Mouse (Mus musculus): ENCODE data around the gene Tas2r126.
A peak's percentile ranks its signal among the peaks of the same experiment; 100 is the strongest.
"Not testable (repeated sequence)": the region's sequence is repeated elsewhere in the genome, so short reads cannot be mapped to it uniquely, and the experiment has no call there.

Tas2r126 gene

GRCm38 (mm10) chr6:42434446-42434845 is at the start of gene Tas2r126:
Tas2r126 (plus strand) TSS chr6:42434535.
- no peak for DNase-seq

- no peak for DNase-seq
These were observed 48.7 kb upstream of the Tas2r126 start for GRCm38 (mm10) chr6:42385635-42386034.

- no peak for DNase-seq
These were observed 42.5 kb upstream of the Tas2r126 start for GRCm38 (mm10) chr6:42391796-42392330.

- peak; percentile 22 for DNase-seq
These were observed 38.1 kb upstream of the Tas2r126 start for GRCm38 (mm10) chr6:42395960-42396809.

GRCm38 (mm10) chr6:42397041-42397657 is 37.2 kb upstream of the Tas2r126 start:
- no peak for DNase-seq

- no peak for DNase-seq
These were observed 36.0 kb upstream of the Tas2r126 start for GRCm38 (mm10) chr6:42398285-42398684.

- no peak for DNase-seq
These were observed 35.3 kb upstream of the Tas2r126 start for GRCm38 (mm10) chr6:42398998-42399397.

- DNase-seq: no peak
These were observed 34.4 kb upstream of the Tas2r126 start, which contains the start of gene Tas2r143 for GRCm38 (mm10) chr6:42399938-42400337. Tas2r143 (plus strand) TSS chr6:42400238.

GRCm38 (mm10) chr6:42405134-42405533 is 29.2 kb upstream of the Tas2r126 start, which contains the start of gene Tas2r135:
Tas2r135 (plus strand) TSS chr6:42405434.
- no peak for DNase-seq

- DNase-seq: no peak
These were observed 14.9 kb upstream of the Tas2r126 start for GRCm38 (mm10) chr6:42419443-42419842.

- DNase-seq: no peak
These were observed 12.9 kb upstream of the Tas2r126 start for GRCm38 (mm10) chr6:42421439-42421838.

GRCm38 (mm10) chr6:42424472-42424871 is 9.9 kb upstream of the Tas2r126 start:
- DNase-seq: no peak

- no peak for DNase-seq
These were observed 8.0 kb upstream of the Tas2r126 start for GRCm38 (mm10) chr6:42426337-42426736.

- DNase-seq: no peak
These were observed 781 bp upstream of the Tas2r126 start for GRCm38 (mm10) chr6:42433554-42433953.

GRCm38 (mm10) chr6:42435490-42435889 is 1.2 kb downstream of the Tas2r126 start:
- DNase-seq: no peak

- DNase-seq: no peak
These were observed 7.1 kb downstream of the Tas2r126 start for GRCm38 (mm10) chr6:42441395-42441794.

- no peak for DNase-seq
These were observed 10.2 kb downstream of the Tas2r126 start for GRCm38 (mm10) chr6:42444491-42444890.

- no peak for DNase-seq
These were observed 13.0 kb downstream of the Tas2r126 start for GRCm38 (mm10) chr6:42447381-42447780.

GRCm38 (mm10) chr6:42465096-42465495 is 30.8 kb downstream of the Tas2r126 start, which contains the start of gene Olfr458:
Olfr458 (minus strand) TSS chr6:42465196.
- DNase-seq: no peak

- no peak for DNase-seq
These were observed 36.2 kb downstream of the Tas2r126 start for GRCm38 (mm10) chr6:42470542-42470941.

- DNase-seq: not testable (repeated sequence)
These were observed 37.0 kb downstream of the Tas2r126 start for GRCm38 (mm10) chr6:42471298-42471697.

GRCm38 (mm10) chr6:42476235-42476634 is 41.9 kb downstream of the Tas2r126 start, which contains the start of gene Olfr457:
Olfr457 (minus strand) TSS chr6:42476335.
- no peak for DNase-seq

GRCm38 (mm10) chr6:42484633-42485032 is 50.3 kb downstream of the Tas2r126 start:
- no peak for DNase-seq

Data from cerebellum, adult 9-11 months (tissue).